Mouse (Mus musculus) limb, embryonic 11.5 days (tissue): ENCODE measurements at regions not wholly inside any gene's neighbourhood (a gene's known extent, or its start where the extent isn't known, plus 50 kb on each side); places are given as distances from the start of the nearest gene placed in this dataset.
A peak's percentile ranks its signal among the peaks of the same experiment; 100 is the strongest.

Experiments used
- ATAC-seq: fragments of 200-750 bp; cut with Nextera tagmentation; 2 replicates; pipeline ENCODE4 v1.8.0; 2017; ENCODE audit warnings: low read depth; ENCODE audit not compliant: insufficient number of reproducible peaks, low FRiP score, low TSS enrichment
- DNase-seq: peaks from one replicate; pipeline ENCODE4 v3.0.0-alpha.2; 2015; ENCODE audit warnings: low spot score
- H3K27ac ChIP-seq: fragments of 300-500 bp; sonication (generic); replicated peaks from 2 replicates; pipeline ENCODE4 v1.5.1; 2014; ENCODE audit warnings: low read depth, mild to moderate bottlenecking, low read length
- H3K27me3 ChIP-seq: fragments of 300-500 bp; sonication (generic); 2 replicates; pipeline ENCODE4 v1.6.1; 2014; ENCODE audit warnings: mild to moderate bottlenecking, low read length, mixed read lengths; ENCODE audit not compliant: control insufficient read depth, insufficient read depth
- H3K36me3 ChIP-seq: fragments of 300-500 bp; sonication (generic); 2 replicates; pipeline ENCODE4 v1.6.1; 2014; ENCODE audit warnings: mild to moderate bottlenecking, low read length, moderate library complexity, mixed read lengths; ENCODE audit not compliant: control insufficient read depth, insufficient read depth
- H3K4me1 ChIP-seq: fragments of 300-500 bp; sonication (generic); 2 replicates; pipeline ENCODE4 v1.6.1; 2014; ENCODE audit warnings: low read length, mixed read lengths; ENCODE audit not compliant: control insufficient read depth, insufficient read depth
- H3K4me2 ChIP-seq: fragments of 300-500 bp; sonication (generic); 2 replicates; pipeline ENCODE4 v1.6.1; 2014; ENCODE audit warnings: low read depth, mild to moderate bottlenecking, moderate library complexity; ENCODE audit not compliant: severe bottlenecking
- H3K4me3 ChIP-seq: fragments of 300-500 bp; sonication (generic); 2 replicates; pipeline ENCODE4 v1.5.1; 2014; ENCODE audit warnings: low read depth, low read length
- H3K9ac ChIP-seq: fragments of 300-500 bp; sonication (generic); 2 replicates; pipeline ENCODE4 v1.6.1; 2014; ENCODE audit warnings: mild to moderate bottlenecking, low read length
- H3K9me3 ChIP-seq: fragments of 300-500 bp; sonication (generic); 2 replicates; pipeline ENCODE4 v1.6.1; 2016; ENCODE audit warnings: low read length; ENCODE audit not compliant: control insufficient read depth
- WGBS: fragments of 180-500 bp; shearing (Covaris S2); extraction: QIAGEN DNeasy Blood & Tissue Kit; methylation state at CpG from one replicate; pipeline ENCODE4 v1.1.7; 2014; 5-methylcytosine and 5-hydroxymethylcytosine counted together

DNA sequence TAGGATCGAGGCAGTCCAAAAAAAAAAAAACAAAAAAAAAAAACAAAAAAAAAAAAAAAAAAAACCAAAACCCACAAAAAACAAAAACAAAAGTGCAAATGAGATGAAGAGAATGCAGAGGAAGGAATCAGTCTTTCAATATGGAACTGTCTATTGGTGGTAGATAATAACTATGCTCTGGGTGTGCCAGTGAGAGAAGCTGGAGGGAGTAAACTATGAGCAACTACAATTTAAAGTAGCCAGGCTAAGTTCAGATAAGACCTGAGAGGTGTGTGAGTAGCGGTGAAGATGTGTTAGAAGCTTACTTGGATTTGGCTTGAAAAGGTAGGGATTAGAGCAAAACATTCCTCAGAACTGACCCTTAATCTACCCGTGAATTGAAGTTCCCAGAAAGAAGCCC is 200.1 kb upstream of the Egfl6 start:
- no peak overlapping the region for H3K4me3 ChIP-seq
- H3K9me3 ChIP-seq, result no peaks in the 10 kb centered on the region
- H3K27ac ChIP-seq, result no peak overlapping the region
- no peak overlapping the region for H3K4me2 ChIP-seq
- ATAC-seq (no peak), DNase-seq (no peak)
- 84% methylated on average over 3 of the region's 3 CpGs for WGBS
- H3K27me3 ChIP-seq, result no peaks in the 10 kb centered on the region
- H3K4me1 ChIP-seq, result no peaks in the 10 kb centered on the region
- H3K9ac ChIP-seq, result no peak overlapping the region
- no peaks in the 10 kb centered on the region for H3K36me3 ChIP-seq

- Histone ChIP-seq H3K27ac (no peak overlapping the region), H3K4me1 (no peaks in the 10 kb centered on the region), H3K4me2 (no peak overlapping the region), H3K36me3 (no peaks in the 10 kb centered on the region), H3K9me3 (no peaks in the 10 kb centered on the region), H3K4me3 (no peak overlapping the region), H3K9ac (no peak overlapping the region), H3K27me3 (no peaks in the 10 kb centered on the region)
- DNase-seq, result no peak
- no peak for ATAC-seq
- WGBS, result 83% methylated on average over 2 of the region's 2 CpGs
Observed at GRCm38 (mm10) chrX:166783377-166783776, 197.9 kb upstream of the Egfl6 start.

GRCm38 (mm10) chrX:166779334-166780092 is 194.0 kb upstream of the Egfl6 start:
- H3K4me1 ChIP-seq, result no peaks in the 10 kb centered on the region
- no peaks in the 10 kb centered on the region for H3K36me3 ChIP-seq
- no peaks in the 10 kb centered on the region for H3K9me3 ChIP-seq
- DNase-seq (no peak), ATAC-seq (no peak)
- H3K4me2 ChIP-seq, result no peak overlapping the region
- peaks cover 7% of the 10 kb centered on the region; the same call in 1 of the 2 replicates for H3K27me3 ChIP-seq
- WGBS, result 76% methylated on average over 6 of the region's 6 CpGs
- no peak overlapping the region for H3K9ac ChIP-seq
- no peak overlapping the region for H3K27ac ChIP-seq
- H3K4me3 ChIP-seq, result no peak overlapping the region

DNA sequence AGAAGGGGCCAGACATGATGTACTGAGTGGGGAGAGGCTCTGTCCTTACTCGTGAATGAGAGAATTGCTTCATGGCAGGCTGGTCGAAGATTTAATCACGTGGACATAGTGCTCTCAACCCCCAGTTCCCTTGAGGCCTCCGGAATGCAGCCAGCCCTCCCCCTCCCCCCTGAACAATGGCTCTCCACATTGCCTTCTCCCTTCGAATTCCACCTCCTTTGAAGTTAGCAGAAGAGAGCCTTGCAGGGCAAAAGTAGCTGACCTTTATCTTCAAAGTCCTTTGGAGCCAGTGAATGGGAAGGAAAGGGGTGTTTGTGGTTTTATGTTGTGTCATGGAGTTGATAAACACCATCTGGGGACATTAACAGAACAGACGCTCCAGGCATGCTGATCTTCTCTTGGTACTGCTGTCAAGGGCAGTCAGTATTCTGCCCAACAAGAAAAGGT is 187.9 kb upstream of the Egfl6 start:
- DNase-seq, result peak; percentile 26

GRCm38 (mm10) chrX:166766991-166767390 is 181.5 kb upstream of the Egfl6 start:
- H3K27ac ChIP-seq, result no peak overlapping the region
- peaks cover 7% of the 10 kb centered on the region for H3K27me3 ChIP-seq
- H3K4me1 ChIP-seq, result no peaks in the 10 kb centered on the region
- DNase-seq (no peak), ATAC-seq (no peak)
- 88% methylated on average over 6 of the region's 6 CpGs for WGBS
- H3K9ac ChIP-seq, result no peak overlapping the region
- H3K36me3 ChIP-seq, result no peaks in the 10 kb centered on the region
- no peak overlapping the region for H3K4me2 ChIP-seq
- no peak overlapping the region for H3K4me3 ChIP-seq
- H3K9me3 ChIP-seq, result no peaks in the 10 kb centered on the region

More for the DNA sequence above, 187.9 kb upstream of the Egfl6 start:
- no peak overlapping the region for H3K9ac ChIP-seq
- WGBS, result 19% methylated on average over 6 of the region's 6 CpGs
- peak; percentile 47; the same call in 1 of the 2 replicates for ATAC-seq
- H3K27me3 ChIP-seq, result peaks cover 7% of the 10 kb centered on the region; the same call in 1 of the 2 replicates
- no peaks in the 10 kb centered on the region for H3K9me3 ChIP-seq
- no peak overlapping the region for H3K4me3 ChIP-seq
- H3K27ac ChIP-seq, result no peak overlapping the region
- no peak overlapping the region for H3K4me2 ChIP-seq
- no peaks in the 10 kb centered on the region for H3K4me1 ChIP-seq
- no peaks in the 10 kb centered on the region for H3K36me3 ChIP-seq

GRCm38 (mm10) chrX:166765647-166766046 is 180.1 kb upstream of the Egfl6 start:
- Histone ChIP-seq H3K9ac (no peak overlapping the region), H3K4me2 (no peak overlapping the region), H3K36me3 (no peaks in the 10 kb centered on the region), H3K4me1 (no peaks in the 10 kb centered on the region), H3K27ac (no peak overlapping the region), H3K4me3 (no peak overlapping the region), H3K9me3 (no peaks in the 10 kb centered on the region), H3K27me3 (peaks cover 7% of the 10 kb centered on the region)
- no peak for ATAC-seq
- 78% methylated on average over 2 of the region's 2 CpGs for WGBS
- no peak for DNase-seq

- no peak overlapping the region for H3K4me3 ChIP-seq
- DNase-seq (no peak), ATAC-seq (no peak)
- no peaks in the 10 kb centered on the region for H3K36me3 ChIP-seq
- no peak overlapping the region for H3K4me2 ChIP-seq
- peaks cover 11% of the 10 kb centered on the region; the same call in 1 of the 2 replicates for H3K27me3 ChIP-seq
- no peak overlapping the region for H3K27ac ChIP-seq
- no peak overlapping the region for H3K9ac ChIP-seq
- H3K9me3 ChIP-seq, result no peaks in the 10 kb centered on the region
- 81% methylated on average over 2 of the region's 2 CpGs for WGBS
- H3K4me1 ChIP-seq, result no peaks in the 10 kb centered on the region
Observed at GRCm38 (mm10) chrX:166762098-166762497, 176.6 kb upstream of the Egfl6 start.

DNA sequence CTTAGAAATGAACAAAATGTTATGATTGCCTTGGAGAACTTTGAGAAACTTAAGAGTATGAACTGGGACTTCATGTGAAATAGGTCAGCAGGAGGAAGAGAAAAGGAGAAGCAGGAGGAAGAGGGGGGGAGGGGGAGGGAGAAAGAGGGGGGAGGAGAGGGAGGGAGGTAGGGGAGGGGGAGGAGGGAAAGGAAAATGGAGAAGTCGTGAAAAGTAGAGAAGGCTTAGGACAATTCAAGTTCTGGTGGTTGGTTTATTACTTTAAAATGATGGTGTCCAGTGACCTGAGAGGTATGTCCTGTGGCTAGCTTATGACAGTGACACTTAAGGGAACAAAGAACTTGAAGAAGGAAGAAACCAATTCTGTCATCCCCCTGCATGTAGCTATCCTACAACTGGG is 171.6 kb upstream of the Egfl6 start:
- no peak overlapping the region for H3K9ac ChIP-seq
- H3K36me3 ChIP-seq, result no peaks in the 10 kb centered on the region
- 0 out of 2 replicates have a peak, but pooled peaks cover 5% of the 10 kb centered on the region for H3K27me3 ChIP-seq
- ATAC-seq, result no peak
- WGBS, result 56% methylated on average over 1 of the region's 1 CpGs
- H3K4me3 ChIP-seq, result no peak overlapping the region
- no peak overlapping the region for H3K4me2 ChIP-seq
- H3K27ac ChIP-seq, result no peak overlapping the region
- H3K9me3 ChIP-seq, result no peaks in the 10 kb centered on the region
- no peak for DNase-seq
- no peaks in the 10 kb centered on the region for H3K4me1 ChIP-seq
